Mouse (Mus musculus) kidney, embryonic 15.5 days (tissue): ENCODE results near the gene Polr3a. TPM values are rescaled to one million over a fixed set of nuclear protein-coding genes. Genes with fewer than 3 reads are reported as not detected.
"Not testable (repeated sequence)": the region's sequence is repeated elsewhere in the genome, so short reads cannot be mapped to it uniquely, and the experiment has no call there.

ENCODE experiments used
- ATAC-seq: fragments of 200-750 bp; cut with Nextera tagmentation; replicated peaks from 2 replicates; pipeline ENCODE4 v1.8.0; 2017; ENCODE audit warnings: moderate TSS enrichment; ENCODE audit not compliant: low FRiP score
- H3K27ac ChIP-seq: fragments of 300-500 bp; sonication (generic); 2 replicates; pipeline ENCODE4 v1.5.1; 2015; ENCODE audit warnings: mild to moderate bottlenecking, inconsistent platforms
- H3K27me3 ChIP-seq: fragments of 300-500 bp; sonication (generic); 2 replicates; pipeline ENCODE4 v1.6.1; 2015; ENCODE audit warnings: inconsistent platforms
- H3K36me3 ChIP-seq: fragments of 300-500 bp; sonication (generic); 2 replicates; pipeline ENCODE4 v1.6.1; 2015; ENCODE audit warnings: inconsistent platforms
- H3K4me1 ChIP-seq: fragments of 300-500 bp; sonication (generic); 2 replicates; pipeline ENCODE4 v1.6.1; 2015; ENCODE audit warnings: inconsistent platforms
- H3K4me2 ChIP-seq: fragments of 300-500 bp; sonication (generic); 2 replicates; pipeline ENCODE4 v1.6.1; 2015; ENCODE audit warnings: moderate library complexity, mild to moderate bottlenecking, inconsistent platforms
- H3K4me3 ChIP-seq: fragments of 300-500 bp; sonication (generic); replicated peaks from 2 replicates; pipeline ENCODE4 v1.5.1; 2015; ENCODE audit warnings: mild to moderate bottlenecking, inconsistent platforms
- H3K9ac ChIP-seq: fragments of 300-500 bp; sonication (generic); 2 replicates; pipeline ENCODE4 v1.6.1; 2015; ENCODE audit warnings: mild to moderate bottlenecking, inconsistent platforms
- H3K9me3 ChIP-seq: fragments of 300-500 bp; sonication (generic); replicated peaks from 2 replicates; pipeline ENCODE4 v1.6.1; 2016; ENCODE audit warnings: inconsistent platforms
- WGBS: fragments of 180-500 bp; shearing (Covaris S2); methylation state at CpG from one replicate; pipeline ENCODE4 v1.1.7; 2015; ENCODE audit warnings: mixed read lengths; 5-methylcytosine and 5-hydroxymethylcytosine counted together
- polyA plus RNA-seq: library from polyadenylated mRNA; unstranded; fragments of >200 nt; fragmentation: Nextera tagmentation; extraction: Ambion mirVana; gene quantifications from 2 replicates; pipeline ENCODE4 v1.2.1, GENCODE M21; 2015

Polr3a gene
- polyA plus RNA-seq, 1 experiment from 2014 or later = 20.4 TPM

DNA sequence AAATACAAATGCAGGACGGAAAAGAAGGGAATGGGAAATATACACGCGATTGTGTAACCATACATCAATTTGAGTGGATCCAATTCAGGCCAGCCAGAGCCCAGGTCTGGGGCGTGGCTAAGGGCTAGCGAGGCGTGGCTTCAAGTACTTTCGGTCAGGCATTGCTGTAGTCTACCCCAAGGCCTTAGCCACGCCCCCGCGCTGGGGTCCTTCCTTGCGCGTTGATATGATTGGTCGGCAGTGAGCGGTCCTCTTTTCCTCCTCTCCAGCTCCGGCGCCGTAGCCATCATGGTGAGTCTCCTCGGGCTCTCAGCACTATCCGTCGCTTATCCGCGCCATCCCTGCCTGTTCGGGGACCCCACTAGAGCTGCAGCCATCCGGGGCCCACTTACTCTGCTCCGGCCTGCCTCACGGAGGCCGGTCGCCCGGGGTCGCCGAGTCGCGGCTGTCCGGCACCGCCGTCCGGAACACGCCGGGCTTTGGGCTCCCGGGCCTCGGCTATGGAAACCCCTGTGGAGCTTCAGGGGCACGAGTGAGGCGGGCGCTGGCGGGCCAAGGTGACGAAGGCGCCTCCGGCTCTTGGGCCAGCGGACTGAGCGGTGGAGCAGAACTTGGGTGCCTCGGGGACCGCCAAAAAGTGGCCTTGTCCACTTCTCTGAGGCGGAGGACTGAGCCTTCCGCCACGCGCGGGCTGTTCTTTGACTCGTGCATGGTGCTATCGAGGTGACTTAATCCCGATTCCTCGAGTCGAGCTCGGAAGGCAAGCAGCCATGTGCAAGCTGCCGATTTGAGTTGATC is 3.8 kb upstream of the Polr3a start:
- ATAC-seq = peak; percentile 94
- peaks cover 37% of the 10 kb centered on the region for H3K36me3 ChIP-seq

GRCm38 (mm10) chr14:24489772-24490171 is 2.9 kb upstream of the Polr3a start:
- H3K4me3 ChIP-seq, H3K9me3 ChIP-seq, ATAC-seq, H3K27me3 ChIP-seq, H3K4me2 ChIP-seq, H3K9ac ChIP-seq, H3K27ac ChIP-seq: not testable (repeated sequence)
- 91% methylated on average over 7 of the region's 7 CpGs for WGBS
- Histone ChIP-seq H3K36me3 (peaks cover 28% of the 10 kb centered on the region), H3K4me1 (peaks cover 41% of the 10 kb centered on the region)

More for the DNA sequence above, 3.8 kb upstream of the Polr3a start:
- peak overlapping the region; percentile 96 for H3K9ac ChIP-seq
- under 1% methylated on average over 64 of the region's 64 CpGs for WGBS
- H3K27me3 ChIP-seq = no peaks in the 10 kb centered on the region
- H3K4me3 ChIP-seq = peak overlapping the region; percentile 78
- no peaks in the 10 kb centered on the region for H3K9me3 ChIP-seq
- H3K27ac ChIP-seq = peak overlapping the region; percentile 81
- peaks cover 42% of the 10 kb centered on the region for H3K4me1 ChIP-seq
- H3K4me2 ChIP-seq = peak overlapping the region; percentile 81

DNA sequence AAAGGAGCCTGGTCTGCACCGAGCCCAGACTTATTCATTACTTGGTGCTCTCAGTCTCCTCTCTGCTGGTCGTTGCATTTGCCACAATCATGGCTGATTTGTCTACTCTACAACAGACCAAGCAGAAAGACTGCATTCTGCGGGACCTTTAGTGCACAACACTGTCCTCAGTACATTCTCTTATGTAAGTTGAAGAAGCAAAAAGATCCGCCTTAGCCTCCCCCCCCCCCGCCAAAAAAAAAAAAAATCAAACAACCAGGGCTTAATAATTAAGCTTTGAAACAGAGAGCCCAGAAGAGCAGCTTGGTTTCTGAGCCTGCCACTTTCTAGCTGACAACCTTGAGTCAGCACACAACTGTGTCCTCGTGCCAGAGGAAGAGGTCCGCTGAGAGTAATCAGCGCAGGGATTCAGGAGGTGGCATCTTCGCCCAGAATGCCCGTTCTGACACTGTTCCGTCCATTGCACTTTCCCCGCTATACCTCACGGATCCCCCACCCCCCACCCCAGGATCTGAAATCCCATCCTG is 554 bp downstream of the Polr3a start:
- Histone ChIP-seq H3K4me3 (peak overlapping the region; percentile 93), H3K4me2 (peak overlapping the region; percentile 73), H3K9ac (peak overlapping the region; percentile 92), H3K4me1 (peaks cover 10% of the 10 kb centered on the region), H3K9me3 (no peaks in the 10 kb centered on the region), H3K36me3 (peaks cover 34% of the 10 kb centered on the region), H3K27ac (peak overlapping the region; percentile 81), H3K27me3 (no peaks in the 10 kb centered on the region)
- 8% methylated on average over 13 of the region's 13 CpGs for WGBS
- peak; percentile 23; the same call in 1 of the 2 replicates for ATAC-seq

GRCm38 (mm10) chr14:24468806-24469205 is 18.1 kb downstream of the Polr3a start:
- H3K27me3 ChIP-seq = no peaks in the 10 kb centered on the region
- no peaks in the 10 kb centered on the region for H3K4me1 ChIP-seq
- no peaks in the 10 kb centered on the region for H3K9me3 ChIP-seq
- no peak for ATAC-seq
- H3K27ac ChIP-seq = no peak overlapping the region
- H3K4me2 ChIP-seq = no peak overlapping the region
- WGBS = 89% methylated on average over 6 of the region's 6 CpGs
- peaks cover 98% of the 10 kb centered on the region for H3K36me3 ChIP-seq
- H3K4me3 ChIP-seq = no peak overlapping the region
- H3K9ac ChIP-seq = no peak overlapping the region

GRCm38 (mm10) chr14:24458191-24458590 is 28.7 kb downstream of the Polr3a start:
- no peak overlapping the region for H3K9ac ChIP-seq
- no peak overlapping the region for H3K4me2 ChIP-seq
- WGBS = 89% methylated on average over 3 of the region's 3 CpGs
- no peaks in the 10 kb centered on the region for H3K27me3 ChIP-seq
- no peak overlapping the region for H3K27ac ChIP-seq
- H3K36me3 ChIP-seq = peaks cover 100% of the 10 kb centered on the region
- no peaks in the 10 kb centered on the region for H3K4me1 ChIP-seq
- no peak overlapping the region for H3K4me3 ChIP-seq
- H3K9me3 ChIP-seq = no peaks in the 10 kb centered on the region
- no peak for ATAC-seq

DNA sequence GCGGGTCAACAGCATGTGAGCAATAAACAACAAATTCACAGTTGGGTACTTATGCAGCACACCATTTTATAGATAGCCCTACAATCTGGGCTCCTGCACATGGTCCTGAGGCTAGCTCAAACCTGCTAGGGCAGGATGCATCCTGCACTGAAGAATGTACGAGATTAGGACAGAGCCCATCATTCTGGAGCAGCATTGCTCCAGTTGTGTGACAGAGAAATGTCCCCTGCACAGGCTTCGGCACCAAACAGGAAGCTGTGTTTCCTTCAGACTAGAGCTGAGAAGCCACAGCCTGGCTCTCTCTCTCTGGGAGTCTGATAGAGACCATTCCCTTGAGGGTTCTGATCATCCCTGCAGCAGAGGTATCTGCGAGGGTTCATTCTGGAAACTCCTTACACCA is 43.3 kb downstream of the Polr3a start:
- WGBS = 82% methylated on average over 4 of the region's 4 CpGs
- H3K27me3 ChIP-seq, H3K27ac ChIP-seq, H3K4me3 ChIP-seq, H3K4me2 ChIP-seq, H3K9me3 ChIP-seq, H3K9ac ChIP-seq, ATAC-seq, H3K4me1 ChIP-seq: not testable (repeated sequence)
- H3K36me3 ChIP-seq = peaks cover 20% of the 10 kb centered on the region

Other genes with a start within 250 kb of the Polr3a start
- 14.5 and 18.6 TPM in 2 replicates for gene Dlg5, start 241.1 kb downstream of the Polr3a start, polyA plus RNA-seq
- gene E330034G19Rik, start 193.8 kb downstream of the Polr3a start, polyA plus RNA-seq = not detected in 2 replicates
- 959 and 1,016 TPM in 2 replicates for gene Rps24, start 67 bp upstream of the Polr3a start, polyA plus RNA-seq